Mouse (Mus musculus) heart, embryonic 16.5 days (tissue): ENCODE results near the gene Hyal4. TPM values are rescaled to one million over a fixed set of nuclear protein-coding genes. Genes with fewer than 3 reads are reported as not detected.

Experiments
- ATAC-seq: fragments of 200-750 bp; cut with Nextera tagmentation; replicated peaks from 2 replicates; pipeline ENCODE4 v1.8.0; 2017; ENCODE audit warnings: moderate number of reproducible peaks; ENCODE audit not compliant: insufficient read depth, low FRiP score; ENCODE audit errors: extremely low read depth
- H3K27ac ChIP-seq: fragments of 300-500 bp; sonication (generic); 2 replicates; pipeline ENCODE4 v1.5.1; 2014; ENCODE audit warnings: mild to moderate bottlenecking, low read length, control low read depth, moderate library complexity
- H3K27me3 ChIP-seq: fragments of 300-500 bp; sonication (generic); 2 replicates; pipeline ENCODE4 v1.6.1; 2014; ENCODE audit warnings: low read length, mixed read lengths; ENCODE audit not compliant: control insufficient read depth, insufficient read depth
- H3K36me3 ChIP-seq: fragments of 300-500 bp; sonication (generic); 2 replicates; pipeline ENCODE4 v1.6.1; 2014; ENCODE audit not compliant: control insufficient read depth, insufficient read depth
- H3K4me1 ChIP-seq: fragments of 300-500 bp; sonication (generic); 2 replicates; pipeline ENCODE4 v1.6.1; 2014; ENCODE audit warnings: low read length, mixed read lengths; ENCODE audit not compliant: control insufficient read depth, insufficient read depth
- H3K4me2 ChIP-seq: fragments of 300-500 bp; sonication (generic); 2 replicates; pipeline ENCODE4 v1.6.1; 2014; ENCODE audit warnings: low read depth, mild to moderate bottlenecking, control low read depth, low read length
- H3K4me3 ChIP-seq: fragments of 300-500 bp; sonication (generic); 2 replicates; pipeline ENCODE4 v1.5.1; 2014; ENCODE audit warnings: mild to moderate bottlenecking, control low read depth, low read length
- H3K9ac ChIP-seq: fragments of 300-500 bp; sonication (generic); 2 replicates; pipeline ENCODE4 v1.6.1; 2014; ENCODE audit warnings: low read length, control low read depth
- H3K9me3 ChIP-seq: fragments of 300-500 bp; sonication (generic); replicated peaks from 2 replicates; pipeline ENCODE4 v1.6.1; 2016; ENCODE audit warnings: low read length; ENCODE audit not compliant: control insufficient read depth
- WGBS: fragments of 180-500 bp; shearing (Covaris S2); extraction: QIAGEN DNeasy Blood & Tissue Kit; methylation state at CpG from one replicate; pipeline ENCODE4 v1.1.7; 2014; 5-methylcytosine and 5-hydroxymethylcytosine counted together
- polyA plus RNA-seq: library from polyadenylated mRNA; unstranded; fragments of >200 nt; fragmentation: Nextera tagmentation; extraction: Ambion mirVana; gene quantifications from 2 replicates; pipeline ENCODE4 v1.2.1, GENCODE M21; 2015

Gene Hyal4
- not detected in 2 replicates for polyA plus RNA-seq

DNA sequence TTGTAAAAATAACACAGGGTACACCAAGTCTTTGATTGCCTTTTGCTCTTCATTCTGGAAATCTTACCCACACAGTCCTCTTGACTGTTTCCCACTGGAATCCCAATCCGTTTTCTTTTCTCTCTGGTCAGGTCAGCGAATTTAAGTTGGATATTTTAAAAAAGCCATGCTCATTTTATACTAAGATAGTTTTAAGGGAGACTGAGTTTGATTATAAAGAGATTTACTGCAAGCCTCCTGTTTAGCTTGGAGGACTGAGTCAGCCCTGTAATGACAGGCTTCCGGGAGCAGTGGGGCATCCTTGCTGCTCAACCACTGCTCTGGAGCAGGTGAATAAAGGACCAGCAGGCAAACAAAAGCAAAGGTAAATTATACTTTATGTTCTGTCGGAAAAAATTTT lies at the start of gene Hyal4:
Hyal4 (plus strand) TSS at position 301 of the 400 bp plus-strand sequence.
- 67% methylated on average over 4 of the region's 4 CpGs for WGBS
- no peaks in the 10 kb centered on the region for H3K36me3 ChIP-seq
- no peak within 1 kb of the TSS for H3K4me2 ChIP-seq
- no peak within 1 kb of the TSS for H3K27ac ChIP-seq
- no peaks in the 10 kb centered on the region for H3K4me1 ChIP-seq
- H3K4me3 ChIP-seq = no peak within 1 kb of the TSS
- no peaks in the 10 kb centered on the region for H3K9me3 ChIP-seq
- H3K27me3 ChIP-seq = no peaks in the 10 kb centered on the region
- ATAC-seq = no peak
- no peak within 1 kb of the TSS for H3K9ac ChIP-seq

DNA sequence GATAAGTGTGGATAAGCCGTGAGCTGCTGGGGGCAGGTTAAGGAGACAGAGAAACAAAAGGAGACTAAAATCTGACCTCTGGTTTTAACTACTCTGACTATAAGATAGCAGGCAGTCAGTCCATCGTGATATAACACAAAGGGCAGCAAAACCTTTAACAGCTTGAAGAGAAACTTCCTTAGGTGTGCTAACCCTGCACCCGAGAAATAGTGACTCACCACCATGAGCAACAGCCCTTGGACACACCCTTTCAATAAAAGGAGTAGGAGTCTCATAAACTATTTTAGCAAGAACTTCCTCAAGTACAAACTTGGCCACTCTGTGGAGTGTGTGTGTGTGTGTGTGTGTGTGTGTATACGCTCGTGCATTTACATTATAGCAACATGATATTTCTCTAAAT lies 41.0 kb upstream of the Hyal4 start:
- H3K27me3 ChIP-seq = no peaks in the 10 kb centered on the region
- no peak overlapping the region for H3K9ac ChIP-seq
- no peak for ATAC-seq
- no peaks in the 10 kb centered on the region for H3K36me3 ChIP-seq
- 71% methylated on average over 5 of the region's 5 CpGs for WGBS
- H3K4me2 ChIP-seq = no peak overlapping the region
- no peaks in the 10 kb centered on the region for H3K4me1 ChIP-seq
- no peak overlapping the region for H3K4me3 ChIP-seq
- no peaks in the 10 kb centered on the region for H3K9me3 ChIP-seq
- no peak overlapping the region for H3K27ac ChIP-seq

- H3K4me2 ChIP-seq = no peak overlapping the region
- no peak overlapping the region for H3K4me3 ChIP-seq
- H3K9ac ChIP-seq = no peak overlapping the region
- H3K27ac ChIP-seq = no peak overlapping the region
- H3K9me3 ChIP-seq = no peaks in the 10 kb centered on the region
- 71% methylated on average over 2 of the region's 2 CpGs for WGBS
- no peaks in the 10 kb centered on the region for H3K36me3 ChIP-seq
- H3K4me1 ChIP-seq = no peaks in the 10 kb centered on the region
- no peaks in the 10 kb centered on the region for H3K27me3 ChIP-seq
- ATAC-seq = no peak
Observed at GRCm38 (mm10) chr6:24707499-24707898, 40.6 kb upstream of the Hyal4 start.

DNA sequence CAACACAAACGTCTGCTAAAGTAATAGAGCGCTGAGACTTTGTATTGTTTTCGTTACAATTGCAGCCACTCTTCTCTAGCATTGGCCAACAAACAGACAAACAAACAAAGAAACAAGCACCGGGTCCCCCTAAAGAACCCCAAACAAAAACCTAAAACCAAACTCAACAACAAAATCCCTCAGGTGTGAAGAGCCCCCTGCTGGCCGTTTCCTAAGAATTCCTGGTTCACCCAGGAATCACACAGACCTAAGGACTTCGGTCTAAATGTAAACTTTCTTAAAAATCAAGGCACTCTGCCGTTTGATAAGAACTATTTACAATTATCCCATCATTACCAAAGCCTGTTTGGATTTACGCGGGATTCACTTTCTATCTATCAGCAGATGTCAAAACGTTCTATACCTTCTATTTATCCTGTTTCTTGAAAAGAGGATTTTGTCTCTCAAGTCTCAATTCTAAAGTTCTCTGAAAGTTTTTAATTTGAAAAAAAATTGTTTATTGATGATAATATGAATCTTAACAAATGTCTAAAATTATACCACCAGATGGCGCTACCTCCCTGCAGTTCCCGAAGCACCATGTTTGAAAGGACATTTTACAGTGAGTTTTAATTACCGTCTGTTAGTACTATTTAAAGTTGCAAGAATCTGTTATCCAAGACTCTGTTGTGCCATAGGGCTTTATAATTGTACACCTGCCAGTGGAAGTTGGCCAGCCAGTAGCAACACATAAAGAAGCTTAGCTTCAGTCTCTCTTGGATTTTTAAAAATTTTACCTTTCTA lies 26.6 kb upstream of the Hyal4 start:
- Histone ChIP-seq H3K9ac (0 out of 2 replicates have a peak overlapping the region, but pooled peaks have one; percentile 3), H3K27me3 (no peaks in the 10 kb centered on the region), H3K27ac (no peak overlapping the region), H3K36me3 (no peaks in the 10 kb centered on the region), H3K4me1 (no peaks in the 10 kb centered on the region), H3K4me3 (no peak overlapping the region), H3K4me2 (peak overlapping the region; percentile 40), H3K9me3 (no peaks in the 10 kb centered on the region)
- 24% methylated on average over 13 of the region's 13 CpGs for WGBS
- no peak for ATAC-seq

GRCm38 (mm10) chr6:24728130-24728529 lies 20.0 kb upstream of the Hyal4 start:
- ATAC-seq = no peak
- H3K9ac ChIP-seq = no peak overlapping the region
- H3K36me3 ChIP-seq = no peaks in the 10 kb centered on the region
- H3K27ac ChIP-seq = no peak overlapping the region
- 68% methylated on average over 1 of the region's 1 CpGs for WGBS
- H3K4me2 ChIP-seq = no peak overlapping the region
- no peaks in the 10 kb centered on the region for H3K9me3 ChIP-seq
- no peak overlapping the region for H3K4me3 ChIP-seq
- no peaks in the 10 kb centered on the region for H3K4me1 ChIP-seq
- H3K27me3 ChIP-seq = no peaks in the 10 kb centered on the region

- H3K4me3 ChIP-seq = no peak within 1 kb of the TSS
- H3K27me3 ChIP-seq = no peaks in the 10 kb centered on the region
- H3K9ac ChIP-seq = no peak within 1 kb of the TSS
- no peak within 1 kb of the TSS for H3K4me2 ChIP-seq
- no peaks in the 10 kb centered on the region for H3K36me3 ChIP-seq
- H3K9me3 ChIP-seq = no peaks in the 10 kb centered on the region
- no peak for ATAC-seq
- H3K4me1 ChIP-seq = no peaks in the 10 kb centered on the region
- no peak within 1 kb of the TSS for H3K27ac ChIP-seq
- 68% methylated on average over 3 of the region's 3 CpGs for WGBS
Observed at GRCm38 (mm10) chr6:24732945-24733344, 15.2 kb upstream of the Hyal4 start, which contains the start of gene Hyal6. TSS of gene Hyal6 (plus strand) at chr6:24733245.

- WGBS = 73% methylated on average over 6 of the region's 6 CpGs
Observed at GRCm38 (mm10) chr6:24734565-24734964, 13.6 kb upstream of the Hyal4 start.

DNA sequence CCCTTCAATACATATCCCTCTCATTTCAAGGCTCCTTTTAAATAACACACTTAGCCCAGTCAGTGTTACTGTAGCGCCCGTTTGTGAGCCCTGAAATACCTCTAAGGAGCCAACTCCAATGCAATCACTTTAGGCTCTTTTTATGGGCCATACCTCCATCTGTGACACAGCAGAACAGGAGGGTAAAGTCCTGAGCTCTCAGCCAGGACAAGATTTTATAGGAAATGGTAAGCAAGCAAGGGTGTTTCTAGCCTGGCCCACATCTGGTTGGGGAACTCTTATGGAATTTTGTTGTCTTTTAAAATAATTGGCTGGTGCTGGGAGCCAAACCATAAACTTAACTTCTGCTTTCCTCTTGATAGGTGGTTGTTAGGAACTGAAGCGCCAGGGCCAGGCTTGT lies 11.2 kb downstream of the Hyal4 start:
- H3K4me1 ChIP-seq = no peaks in the 10 kb centered on the region
- no peak overlapping the region for H3K4me2 ChIP-seq
- no peak overlapping the region for H3K4me3 ChIP-seq
- H3K9me3 ChIP-seq = 0 out of 2 replicates have a peak, but pooled peaks cover 2% of the 10 kb centered on the region
- H3K27me3 ChIP-seq = no peaks in the 10 kb centered on the region
- WGBS = 87% methylated on average over 3 of the region's 3 CpGs
- H3K9ac ChIP-seq = no peak overlapping the region
- ATAC-seq = no peak
- no peaks in the 10 kb centered on the region for H3K36me3 ChIP-seq
- no peak overlapping the region for H3K27ac ChIP-seq

More at GRCm38 (mm10) chr6:24734565-24734964, 13.6 kb upstream of the Hyal4 start:
- no peak overlapping the region for H3K9ac ChIP-seq
- no peaks in the 10 kb centered on the region for H3K9me3 ChIP-seq
- no peaks in the 10 kb centered on the region for H3K4me1 ChIP-seq
- no peaks in the 10 kb centered on the region for H3K36me3 ChIP-seq
- ATAC-seq = no peak
- H3K27me3 ChIP-seq = no peaks in the 10 kb centered on the region
- no peak overlapping the region for H3K4me3 ChIP-seq
- no peak overlapping the region for H3K27ac ChIP-seq
- no peak overlapping the region for H3K4me2 ChIP-seq

GRCm38 (mm10) chr6:24766261-24766660 lies 18.1 kb downstream of the Hyal4 start:
- H3K9me3 ChIP-seq = no peaks in the 10 kb centered on the region
- no peaks in the 10 kb centered on the region for H3K27me3 ChIP-seq
- H3K4me3 ChIP-seq = no peak overlapping the region
- ATAC-seq = no peak
- H3K36me3 ChIP-seq = no peaks in the 10 kb centered on the region
- 85% methylated on average over 2 of the region's 2 CpGs for WGBS
- no peak overlapping the region for H3K4me2 ChIP-seq
- H3K27ac ChIP-seq = no peak overlapping the region
- no peak overlapping the region for H3K9ac ChIP-seq
- H3K4me1 ChIP-seq = no peaks in the 10 kb centered on the region
